Mouse (Mus musculus) lung, postnatal 0 days (tissue): Measurements from ENCODE around the gene B4galt2.

Experiments
- CTCF ChIP-seq: IDR thresholded peaks from 2 replicates; pipeline ENCODE4 v1.5.1; 2016; ENCODE audit warnings: antibody characterized with exemption, mild to moderate bottlenecking
- EP300 ChIP-seq: IDR thresholded peaks from 2 replicates; pipeline ENCODE4 v1.6.1; 2016; ENCODE audit warnings: antibody characterized with exemption, mild to moderate bottlenecking, control low read depth

- TF ChIP-seq CTCF = no peak
- no peak for TF ChIP-seq EP300
Observed at GRCm38 (mm10) chr4:117891738-117892161, 8.5 kb upstream of the B4galt2 start, which contains the start of gene Dph2.
